Mouse (Mus musculus): ENCODE data around the gene Ltv1. TPM values are rescaled to one million over a fixed set of nuclear protein-coding genes. Genes with fewer than 3 reads are reported as not detected.
"Not testable (repeated sequence)": the region's sequence is repeated elsewhere in the genome, so short reads cannot be mapped to it uniquely, and the experiment has no call there.

Gene Ltv1
- polyA plus RNA-seq, 1 experiment from 2014 or later, result 73.4 TPM

- no peaks in the 10 kb centered on the region for H3K36me3 ChIP-seq (ENCODE audit: control insufficient read depth, insufficient read depth, low read length)
- no peak overlapping the region for H3K27ac ChIP-seq (ENCODE audit: low read depth, low read length)
- no peak for ATAC-seq (ENCODE audit: low FRiP score, low TSS enrichment)
- no peak overlapping the region for H3K9ac ChIP-seq (ENCODE audit: low read depth, low read length)
- H3K27me3 ChIP-seq (ENCODE audit: control insufficient read depth, insufficient read depth, low read length), result no peaks in the 10 kb centered on the region
- H3K4me3 ChIP-seq (ENCODE audit: low read length), result no peak overlapping the region
- H3K9me3 ChIP-seq (ENCODE audit: control insufficient read depth, low read length), result no peaks in the 10 kb centered on the region
- WGBS, result 96% methylated on average over 4 of the region's 4 CpGs
- H3K4me2 ChIP-seq (replicated peaks; ENCODE audit: low read depth, low read length), result no peak overlapping the region
- H3K4me1 ChIP-seq (ENCODE audit: control insufficient read depth, insufficient read depth, low read length), result no peaks in the 10 kb centered on the region
Observed at GRCm38 (mm10) chr10:13209061-13209460, 16.1 kb upstream of the Ltv1 start.

GRCm38 (mm10) chr10:13201741-13202293 is 8.8 kb upstream of the Ltv1 start:
- Histone ChIP-seq H3K4me1 (ENCODE audit: control insufficient read depth, insufficient read depth, low read length) (no peaks in the 10 kb centered on the region), H3K9ac (ENCODE audit: low read depth, low read length) (no peak overlapping the region), H3K4me3 (ENCODE audit: low read length) (no peak overlapping the region), H3K36me3 (ENCODE audit: control insufficient read depth, insufficient read depth, low read length) (no peaks in the 10 kb centered on the region), H3K4me2 (replicated peaks; ENCODE audit: low read depth, low read length) (no peak overlapping the region), H3K9me3 (ENCODE audit: control insufficient read depth, low read length) (no peaks in the 10 kb centered on the region), H3K27ac (ENCODE audit: low read depth, low read length) (no peak overlapping the region), H3K27me3 (ENCODE audit: control insufficient read depth, insufficient read depth, low read length) (no peaks in the 10 kb centered on the region)
- WGBS, result 93% methylated on average over 6 of the region's 6 CpGs
- ATAC-seq (ENCODE audit: low FRiP score, low TSS enrichment), result no peak

DNA sequence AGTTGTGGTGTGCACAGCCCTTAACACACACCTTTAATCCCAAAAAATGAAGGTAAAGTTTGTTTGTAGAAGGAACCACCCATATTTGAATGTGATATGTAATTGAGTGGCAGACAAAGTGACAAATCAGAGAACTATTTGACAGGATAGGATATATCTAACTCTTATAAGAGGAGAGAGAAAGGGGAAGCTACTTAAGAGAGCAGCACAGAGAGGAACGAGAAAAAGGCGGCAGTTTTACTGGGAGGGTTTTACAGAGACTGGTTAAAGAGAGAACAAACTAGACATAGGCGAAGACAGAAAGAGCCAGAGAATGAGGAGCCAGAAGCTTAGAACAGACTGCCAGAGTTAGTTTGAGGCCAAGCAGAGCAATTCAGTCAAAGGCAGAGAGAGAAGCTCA is 7.9 kb upstream of the Ltv1 start:
- Histone ChIP-seq H3K36me3 (ENCODE audit: control insufficient read depth, insufficient read depth, low read length) (no peaks in the 10 kb centered on the region), H3K4me3 (ENCODE audit: low read length) (no peak overlapping the region), H3K9me3 (ENCODE audit: control insufficient read depth, low read length) (no peaks in the 10 kb centered on the region), H3K27ac (ENCODE audit: low read depth, low read length) (no peak overlapping the region), H3K27me3 (ENCODE audit: control insufficient read depth, insufficient read depth, low read length) (no peaks in the 10 kb centered on the region), H3K4me2 (replicated peaks; ENCODE audit: low read depth, low read length) (no peak overlapping the region), H3K4me1 (ENCODE audit: control insufficient read depth, insufficient read depth, low read length) (no peaks in the 10 kb centered on the region), H3K9ac (ENCODE audit: low read depth, low read length) (no peak overlapping the region)
- 90% methylated on average over 3 of the region's 3 CpGs for WGBS
- no peak for ATAC-seq (ENCODE audit: low FRiP score, low TSS enrichment)

DNA sequence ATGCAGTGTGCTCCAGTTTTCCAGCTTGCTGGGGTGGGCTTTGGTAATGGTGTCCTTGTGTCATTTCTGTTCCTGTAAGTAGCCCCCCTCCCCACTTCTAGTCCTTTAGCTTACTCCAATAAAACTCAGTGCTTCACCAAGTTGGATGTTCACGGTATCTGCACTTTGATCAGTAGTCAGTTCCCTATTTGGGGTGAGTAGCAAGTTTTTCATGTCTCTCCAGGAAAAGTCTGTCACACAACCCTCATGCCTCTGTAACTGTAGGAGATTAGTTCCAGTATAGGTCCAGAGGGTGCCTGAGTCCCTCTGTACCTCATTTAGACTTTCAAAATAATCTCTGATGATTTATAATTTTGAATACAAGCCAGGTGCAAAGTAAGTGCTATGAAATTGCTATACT is 6.3 kb upstream of the Ltv1 start:
- H3K27me3 ChIP-seq (ENCODE audit: control insufficient read depth, insufficient read depth, low read length), result no peaks in the 10 kb centered on the region
- WGBS, result 86% methylated on average over 1 of the region's 1 CpGs
- no peak for ATAC-seq (ENCODE audit: low FRiP score, low TSS enrichment)

DNA sequence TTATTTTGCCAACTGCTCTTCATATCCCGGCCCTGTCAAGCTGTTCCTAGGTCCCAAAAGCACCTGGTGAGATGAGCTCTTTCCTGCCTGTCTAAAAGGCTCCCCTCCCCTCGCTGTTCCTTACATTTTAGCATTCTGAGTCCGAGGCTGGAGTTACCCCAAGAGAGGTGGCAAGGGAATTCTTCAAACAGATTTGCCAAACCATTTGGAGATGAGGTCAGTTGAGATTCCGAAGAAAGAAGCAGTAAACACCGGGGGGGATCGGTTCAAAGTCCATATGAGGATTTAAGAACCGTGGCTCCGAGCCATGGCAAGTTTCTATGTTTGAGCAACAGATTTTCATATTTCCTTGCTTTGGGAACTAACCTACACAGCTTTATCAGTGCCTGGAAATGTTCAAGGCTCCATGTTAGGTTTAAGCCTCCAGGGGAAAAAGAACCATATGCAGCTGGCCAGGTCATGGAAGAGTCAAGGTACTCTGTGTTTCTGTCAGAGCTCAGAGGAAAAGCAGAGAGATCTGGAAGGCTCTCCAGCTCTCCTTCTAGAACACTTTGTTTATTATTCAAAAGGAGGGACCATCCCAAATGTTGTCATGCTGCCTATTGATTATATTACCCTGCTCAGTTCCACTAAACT is 4.0 kb upstream of the Ltv1 start:
- ATAC-seq (ENCODE audit: low FRiP score, low TSS enrichment), result no peak
- H3K4me1 ChIP-seq (ENCODE audit: control insufficient read depth, insufficient read depth, low read length), result peaks cover 5% of the 10 kb centered on the region; the same call in 1 of the 2 replicates
- WGBS, result 76% methylated on average over 8 of the region's 8 CpGs

More for the DNA sequence above, 6.3 kb upstream of the Ltv1 start:
- Histone ChIP-seq H3K9me3 (ENCODE audit: control insufficient read depth, low read length) (no peaks in the 10 kb centered on the region), H3K4me3 (ENCODE audit: low read length) (no peak overlapping the region), H3K27ac (ENCODE audit: low read depth, low read length) (peak overlapping the region; percentile 42; the same call in 1 of the 2 replicates), H3K36me3 (ENCODE audit: control insufficient read depth, insufficient read depth, low read length) (no peaks in the 10 kb centered on the region), H3K9ac (ENCODE audit: low read depth, low read length) (no peak overlapping the region), H3K4me1 (ENCODE audit: control insufficient read depth, insufficient read depth, low read length) (no peaks in the 10 kb centered on the region), H3K4me2 (replicated peaks; ENCODE audit: low read depth, low read length) (no peak overlapping the region)

DNA sequence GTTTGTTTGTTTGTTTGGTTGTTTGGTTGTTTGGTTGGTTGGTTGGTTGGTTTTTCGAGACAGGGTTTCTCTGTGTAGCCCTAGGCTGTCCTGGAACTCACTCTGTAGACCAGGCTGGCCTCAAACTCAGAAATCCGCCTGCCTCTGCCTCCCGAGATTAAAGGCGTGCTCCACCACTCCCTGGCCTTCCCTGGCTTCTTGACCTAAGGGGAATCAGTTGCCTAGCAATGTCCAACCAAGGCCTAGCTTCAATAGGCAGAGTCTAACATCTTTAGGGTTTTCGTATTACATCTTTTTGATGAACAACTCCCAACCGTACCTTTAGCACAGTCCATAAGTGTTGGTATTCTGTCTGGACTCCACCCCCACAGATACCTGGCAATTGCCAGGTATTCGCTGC is 528 bp upstream of the Ltv1 start:
- not testable (repeated sequence) for ATAC-seq (ENCODE audit: low FRiP score, low TSS enrichment); H3K4me1 ChIP-seq (ENCODE audit: control insufficient read depth, insufficient read depth, low read length); H3K27ac ChIP-seq (ENCODE audit: low read depth, low read length); H3K9me3 ChIP-seq (ENCODE audit: control insufficient read depth, low read length); H3K9ac ChIP-seq (ENCODE audit: low read depth, low read length); H3K27me3 ChIP-seq (ENCODE audit: control insufficient read depth, insufficient read depth, low read length)
- Histone ChIP-seq H3K36me3 (ENCODE audit: control insufficient read depth, insufficient read depth, low read length) (peaks cover 12% of the 10 kb centered on the region), H3K4me2 (replicated peaks; ENCODE audit: low read depth, low read length) (peak overlapping the region; percentile 70), H3K4me3 (ENCODE audit: low read length) (peak overlapping the region; percentile 88; the same call in 1 of the 2 replicates)
- 87% methylated on average over 7 of the region's 7 CpGs for WGBS

More for the DNA sequence above, 4.0 kb upstream of the Ltv1 start:
- Histone ChIP-seq H3K4me2 (replicated peaks; ENCODE audit: low read depth, low read length) (no peak overlapping the region), H3K9ac (ENCODE audit: low read depth, low read length) (no peak overlapping the region), H3K27me3 (ENCODE audit: control insufficient read depth, insufficient read depth, low read length) (no peaks in the 10 kb centered on the region), H3K9me3 (ENCODE audit: control insufficient read depth, low read length) (no peaks in the 10 kb centered on the region), H3K4me3 (ENCODE audit: low read length) (no peak overlapping the region), H3K36me3 (ENCODE audit: control insufficient read depth, insufficient read depth, low read length) (no peaks in the 10 kb centered on the region), H3K27ac (ENCODE audit: low read depth, low read length) (no peak overlapping the region)

DNA sequence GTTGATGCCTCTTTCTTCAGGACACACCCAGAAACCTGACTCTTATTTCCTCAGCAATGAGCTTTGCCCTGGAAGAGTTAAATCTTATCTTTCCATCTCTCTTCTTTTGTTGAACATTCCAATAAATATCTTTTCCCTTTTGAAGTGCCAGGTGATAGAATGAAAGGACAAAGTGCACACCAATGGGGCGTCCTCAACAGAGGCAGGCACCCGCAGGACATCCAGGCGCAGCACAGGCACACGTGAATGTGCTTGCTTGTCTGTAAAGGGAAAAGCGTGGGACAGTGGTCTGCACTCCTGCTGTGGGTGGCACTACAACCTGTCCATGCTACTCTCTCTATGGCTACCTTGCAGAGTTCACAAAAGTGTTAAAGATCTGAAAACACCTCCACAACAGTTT is 3.1 kb downstream of the Ltv1 start:
- no peaks in the 10 kb centered on the region for H3K9me3 ChIP-seq (ENCODE audit: control insufficient read depth, low read length)
- H3K36me3 ChIP-seq (ENCODE audit: control insufficient read depth, insufficient read depth, low read length), result peaks cover 31% of the 10 kb centered on the region
- no peak for ATAC-seq (ENCODE audit: low FRiP score, low TSS enrichment)
- WGBS, result 68% methylated on average over 5 of the region's 5 CpGs
- no peaks in the 10 kb centered on the region for H3K27me3 ChIP-seq (ENCODE audit: control insufficient read depth, insufficient read depth, low read length)
- no peak overlapping the region for H3K4me3 ChIP-seq (ENCODE audit: low read length)
- H3K9ac ChIP-seq (ENCODE audit: low read depth, low read length), result no peak overlapping the region
- H3K27ac ChIP-seq (ENCODE audit: low read depth, low read length), result no peak overlapping the region
- H3K4me2 ChIP-seq (replicated peaks; ENCODE audit: low read depth, low read length), result no peak overlapping the region
- peaks cover 7% of the 10 kb centered on the region; the same call in 1 of the 2 replicates for H3K4me1 ChIP-seq (ENCODE audit: control insufficient read depth, insufficient read depth, low read length)

DNA sequence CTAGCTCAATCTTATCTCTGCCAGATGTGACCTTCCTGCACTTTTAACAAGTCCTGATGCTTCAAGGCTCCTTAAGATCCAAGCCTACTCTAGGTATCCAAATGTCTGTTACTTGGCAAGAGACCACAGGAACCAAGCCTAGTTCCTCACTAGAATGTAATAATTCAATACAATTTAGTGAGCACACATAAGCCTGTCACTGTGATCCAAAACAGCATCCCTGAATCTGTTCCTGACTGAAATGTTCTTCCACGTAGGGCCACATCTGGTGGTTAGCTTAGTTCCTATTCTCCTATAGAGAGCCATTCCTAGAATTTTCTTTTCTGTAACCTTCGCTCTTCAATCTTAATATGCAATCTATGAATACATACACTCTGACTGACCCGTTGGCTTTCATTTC is 6.2 kb downstream of the Ltv1 start:
- peaks cover 54% of the 10 kb centered on the region for H3K36me3 ChIP-seq (ENCODE audit: control insufficient read depth, insufficient read depth, low read length)
- H3K27me3 ChIP-seq (ENCODE audit: control insufficient read depth, insufficient read depth, low read length), result no peaks in the 10 kb centered on the region
- no peak overlapping the region for H3K9ac ChIP-seq (ENCODE audit: low read depth, low read length)
- H3K4me3 ChIP-seq (ENCODE audit: low read length), result no peak overlapping the region
- no peaks in the 10 kb centered on the region for H3K9me3 ChIP-seq (ENCODE audit: control insufficient read depth, low read length)
- 83% methylated on average over 3 of the region's 3 CpGs for WGBS
- no peak overlapping the region for H3K27ac ChIP-seq (ENCODE audit: low read depth, low read length)
- H3K4me2 ChIP-seq (replicated peaks; ENCODE audit: low read depth, low read length), result no peak overlapping the region
- no peaks in the 10 kb centered on the region; the same call in 1 of the 2 replicates for H3K4me1 ChIP-seq (ENCODE audit: control insufficient read depth, insufficient read depth, low read length)
- no peak for ATAC-seq (ENCODE audit: low FRiP score, low TSS enrichment)

DNA sequence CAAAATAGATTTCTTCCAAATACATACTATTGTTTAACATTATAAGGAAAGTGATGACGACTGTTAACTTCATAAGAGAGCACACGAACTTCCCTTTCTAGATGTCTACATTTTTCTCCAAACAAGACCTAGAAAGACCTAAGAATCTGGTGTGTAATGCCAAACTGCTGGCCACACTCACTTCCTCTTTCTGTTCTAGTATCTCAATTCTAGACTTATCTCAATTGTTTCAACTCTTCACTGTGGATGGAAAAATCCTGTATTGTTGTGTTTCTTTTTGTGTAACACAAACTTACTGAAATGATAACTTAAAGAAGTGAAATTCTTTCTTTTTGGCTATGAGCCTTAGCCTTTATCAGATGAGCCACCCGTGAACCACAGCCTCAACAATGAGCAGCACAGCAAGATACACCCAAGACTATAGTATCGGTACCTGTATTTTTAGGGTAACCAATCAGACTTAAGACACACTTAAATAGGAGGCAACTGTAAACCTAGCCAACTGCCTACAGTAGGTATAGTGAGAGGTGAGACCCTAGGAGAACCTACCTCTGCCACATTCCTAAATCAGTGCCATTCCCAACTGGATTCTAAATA is 8.7 kb downstream of the Ltv1 start:
- Histone ChIP-seq H3K4me3 (ENCODE audit: low read length) (no peak overlapping the region), H3K9me3 (ENCODE audit: control insufficient read depth, low read length) (no peaks in the 10 kb centered on the region), H3K36me3 (ENCODE audit: control insufficient read depth, insufficient read depth, low read length) (peaks cover 67% of the 10 kb centered on the region), H3K27ac (ENCODE audit: low read depth, low read length) (no peak overlapping the region), H3K4me1 (ENCODE audit: control insufficient read depth, insufficient read depth, low read length) (no peaks in the 10 kb centered on the region), H3K9ac (ENCODE audit: low read depth, low read length) (no peak overlapping the region), H3K27me3 (ENCODE audit: control insufficient read depth, insufficient read depth, low read length) (no peaks in the 10 kb centered on the region), H3K4me2 (replicated peaks; ENCODE audit: low read depth, low read length) (no peak overlapping the region)
- 95% methylated on average over 4 of the region's 4 CpGs for WGBS
- no peak for ATAC-seq (ENCODE audit: low FRiP score, low TSS enrichment)

All from kidney, embryonic 14.5 days (tissue).